Mouse (Mus musculus): Measurements from ENCODE around the gene Lig1. TPM values are rescaled to one million over a fixed set of nuclear protein-coding genes. Genes with fewer than 3 reads are reported as not detected.
A peak's percentile ranks its signal among the peaks of the same experiment; 100 is the strongest.
"Not testable (repeated sequence)": the region's sequence is repeated elsewhere in the genome, so short reads cannot be mapped to it uniquely, and the experiment has no call there.

Gene Lig1
- polyA plus RNA-seq (2015; fragmentation: Nextera tagmentation; extraction: Ambion mirVana): 38.2 and 41.1 TPM in 2 replicates

GRCm38 (mm10) chr7:13277081-13277480 lies at the start of gene Lig1:
Lig1 (plus strand) TSS chr7:13277283.
- WGBS: 99% methylated on average over 16 of the region's 16 CpGs
- H3K9ac ChIP-seq: peak within 1 kb of the TSS; percentile 78
- peaks cover 6% of the 10 kb centered on the region for H3K4me1 ChIP-seq (replicated peaks)
- peaks cover 40% of the 10 kb centered on the region for H3K36me3 ChIP-seq
- peak within 1 kb of the TSS; percentile 92 for H3K27ac ChIP-seq (replicated peaks)
- peak within 1 kb of the TSS; percentile 74 for H3K4me2 ChIP-seq
- H3K27me3 ChIP-seq: no peaks in the 10 kb centered on the region
- H3K4me3 ChIP-seq: peak within 1 kb of the TSS; percentile 64
- ATAC-seq (ENCODE audit: low FRiP score, low read depth): no peak
- H3K9me3 ChIP-seq: no peaks in the 10 kb centered on the region

- Histone ChIP-seq H3K9me3 (no peaks in the 10 kb centered on the region), H3K4me3 (no peak overlapping the region), H3K27ac (replicated peaks) (no peak overlapping the region), H3K4me1 (replicated peaks) (no peaks in the 10 kb centered on the region), H3K4me2 (no peak overlapping the region), H3K9ac (no peak overlapping the region), H3K36me3 (0 out of 2 replicates have a peak, but pooled peaks cover 3% of the 10 kb centered on the region), H3K27me3 (no peaks in the 10 kb centered on the region)
- 52% methylated on average over 50 of the region's 50 CpGs for WGBS
- 0 out of 2 replicates have a peak, but pooled peaks have one; percentile 31 for ATAC-seq (ENCODE audit: low FRiP score, low read depth)
These were observed 16.1 kb upstream of the Lig1 start for GRCm38 (mm10) chr7:13260746-13261700.

- H3K4me3 ChIP-seq: no peak overlapping the region
- no peak overlapping the region for H3K27ac ChIP-seq (replicated peaks)
- no peaks in the 10 kb centered on the region for H3K9me3 ChIP-seq
- WGBS: 78% methylated on average over 5 of the region's 5 CpGs
- H3K4me1 ChIP-seq (replicated peaks): no peaks in the 10 kb centered on the region
- H3K36me3 ChIP-seq: 0 out of 2 replicates have a peak, but pooled peaks cover 2% of the 10 kb centered on the region
- H3K4me2 ChIP-seq: no peak overlapping the region
- H3K9ac ChIP-seq: no peak overlapping the region
- ATAC-seq (ENCODE audit: low FRiP score, low read depth): no peak
- no peaks in the 10 kb centered on the region for H3K27me3 ChIP-seq
These were observed 13.2 kb upstream of the Lig1 start for GRCm38 (mm10) chr7:13263851-13264250.

GRCm38 (mm10) chr7:13264396-13264795 lies 12.7 kb upstream of the Lig1 start:
- H3K4me3 ChIP-seq: no peak overlapping the region
- no peak overlapping the region for H3K27ac ChIP-seq (replicated peaks)
- peak; percentile 17; the same call in 1 of the 2 replicates for ATAC-seq (ENCODE audit: low FRiP score, low read depth)
- H3K36me3 ChIP-seq: 0 out of 2 replicates have a peak, but pooled peaks cover 2% of the 10 kb centered on the region
- no peaks in the 10 kb centered on the region for H3K4me1 ChIP-seq (replicated peaks)
- WGBS: 51% methylated on average over 2 of the region's 2 CpGs
- H3K9ac ChIP-seq: no peak overlapping the region
- no peak overlapping the region for H3K4me2 ChIP-seq
- H3K27me3 ChIP-seq: no peaks in the 10 kb centered on the region
- H3K9me3 ChIP-seq: no peaks in the 10 kb centered on the region

GRCm38 (mm10) chr7:13268749-13269260 lies 8.3 kb upstream of the Lig1 start:
- ATAC-seq (ENCODE audit: low FRiP score, low read depth): no peak
- 92% methylated on average over 4 of the region's 4 CpGs for WGBS
- Histone ChIP-seq H3K4me2 (no peak overlapping the region), H3K36me3 (peaks cover 3% of the 10 kb centered on the region), H3K9me3 (no peaks in the 10 kb centered on the region), H3K4me3 (no peak overlapping the region), H3K4me1 (replicated peaks) (no peaks in the 10 kb centered on the region), H3K27ac (replicated peaks) (no peak overlapping the region), H3K27me3 (no peaks in the 10 kb centered on the region), H3K9ac (no peak overlapping the region)

GRCm38 (mm10) chr7:13269394-13269793 lies 7.7 kb upstream of the Lig1 start:
- 73% methylated on average over 11 of the region's 11 CpGs for WGBS
- Histone ChIP-seq H3K4me2 (no peak overlapping the region), H3K4me3 (no peak overlapping the region), H3K9me3 (no peaks in the 10 kb centered on the region), H3K27ac (replicated peaks) (no peak overlapping the region), H3K4me1 (replicated peaks) (no peaks in the 10 kb centered on the region), H3K27me3 (no peaks in the 10 kb centered on the region), H3K36me3 (peaks cover 9% of the 10 kb centered on the region), H3K9ac (no peak overlapping the region)
- 0 out of 2 replicates have a peak, but pooled peaks have one; percentile 25 for ATAC-seq (ENCODE audit: low FRiP score, low read depth)

- peaks cover 31% of the 10 kb centered on the region for H3K36me3 ChIP-seq
- ATAC-seq (ENCODE audit: low FRiP score, low read depth): no peak
- H3K4me1 ChIP-seq (replicated peaks): no peaks in the 10 kb centered on the region
- H3K27ac ChIP-seq (replicated peaks): no peak overlapping the region
- no peak overlapping the region for H3K4me2 ChIP-seq
- no peaks in the 10 kb centered on the region for H3K27me3 ChIP-seq
- no peak overlapping the region for H3K9ac ChIP-seq
- H3K4me3 ChIP-seq: no peak overlapping the region
- WGBS: 88% methylated on average over 1 of the region's 1 CpGs
- H3K9me3 ChIP-seq: no peaks in the 10 kb centered on the region
These were observed 5.4 kb upstream of the Lig1 start for GRCm38 (mm10) chr7:13271704-13272103.

GRCm38 (mm10) chr7:13277833-13278232 lies 750 bp downstream of the Lig1 start:
- Histone ChIP-seq H3K4me2 (peak overlapping the region; percentile 74), H3K4me3 (peak overlapping the region; percentile 64), H3K36me3 (peaks cover 45% of the 10 kb centered on the region), H3K4me1 (replicated peaks) (peaks cover 6% of the 10 kb centered on the region), H3K9ac (peak overlapping the region; percentile 78), H3K9me3 (no peaks in the 10 kb centered on the region), H3K27ac (replicated peaks) (peak overlapping the region; percentile 92), H3K27me3 (no peaks in the 10 kb centered on the region)
- no peak for ATAC-seq (ENCODE audit: low FRiP score, low read depth)
- WGBS: 34% methylated on average over 2 of the region's 2 CpGs

- H3K9ac ChIP-seq: peak within 1 kb of the TSS; percentile 78
- peak within 1 kb of the TSS; percentile 92 for H3K27ac ChIP-seq (replicated peaks)
- H3K4me2 ChIP-seq: peak within 1 kb of the TSS; percentile 74
- no peaks in the 10 kb centered on the region for H3K27me3 ChIP-seq
- H3K36me3 ChIP-seq: peaks cover 47% of the 10 kb centered on the region
- peak; percentile 99 for ATAC-seq (ENCODE audit: low FRiP score, low read depth)
- H3K9me3 ChIP-seq: no peaks in the 10 kb centered on the region
- peaks cover 6% of the 10 kb centered on the region for H3K4me1 ChIP-seq (replicated peaks)
- peak within 1 kb of the TSS; percentile 64 for H3K4me3 ChIP-seq
- WGBS: under 1% methylated on average over 39 of the region's 39 CpGs
These were observed 1.3 kb downstream of the Lig1 start, which contains the start of gene Zswim9 for GRCm38 (mm10) chr7:13278308-13278891. Zswim9 (minus strand) TSS chr7:13278721.

GRCm38 (mm10) chr7:13278957-13279356 lies 1.9 kb downstream of the Lig1 start:
- H3K4me1 ChIP-seq (replicated peaks); H3K27me3 ChIP-seq; H3K9me3 ChIP-seq: not testable (repeated sequence)
- peaks cover 44% of the 10 kb centered on the region for H3K36me3 ChIP-seq
- H3K4me2 ChIP-seq: peak overlapping the region; percentile 74
- H3K4me3 ChIP-seq: peak overlapping the region; percentile 64
- peak; percentile 63 for ATAC-seq (ENCODE audit: low FRiP score, low read depth)
- peak overlapping the region; percentile 78; the same call in 1 of the 2 replicates for H3K9ac ChIP-seq
- H3K27ac ChIP-seq (replicated peaks): peak overlapping the region; percentile 92; the same call in 1 of the 2 replicates
- 0% methylated on average over 15 of the region's 29 CpGs for WGBS

GRCm38 (mm10) chr7:13288621-13289020 lies 11.5 kb downstream of the Lig1 start:
- Histone ChIP-seq H3K9me3 (no peaks in the 10 kb centered on the region), H3K27ac (replicated peaks) (no peak overlapping the region), H3K4me1 (replicated peaks) (no peaks in the 10 kb centered on the region), H3K4me2 (no peak overlapping the region), H3K9ac (no peak overlapping the region), H3K27me3 (no peaks in the 10 kb centered on the region), H3K36me3 (peaks cover 70% of the 10 kb centered on the region), H3K4me3 (no peak overlapping the region)
- WGBS: 49% methylated on average over 5 of the region's 5 CpGs
- peak; percentile 74; the same call in 1 of the 2 replicates for ATAC-seq (ENCODE audit: low FRiP score, low read depth)
